Mouse (Mus musculus) B cell, adult 2 months (primary cell): ENCODE data around the gene Josd1.

Experiments used
- DNase-seq, 2 experiments: peaks; one replicate each; pipeline ENCODE4 v3.0.0; 2022

The Josd1 gene

DNA sequence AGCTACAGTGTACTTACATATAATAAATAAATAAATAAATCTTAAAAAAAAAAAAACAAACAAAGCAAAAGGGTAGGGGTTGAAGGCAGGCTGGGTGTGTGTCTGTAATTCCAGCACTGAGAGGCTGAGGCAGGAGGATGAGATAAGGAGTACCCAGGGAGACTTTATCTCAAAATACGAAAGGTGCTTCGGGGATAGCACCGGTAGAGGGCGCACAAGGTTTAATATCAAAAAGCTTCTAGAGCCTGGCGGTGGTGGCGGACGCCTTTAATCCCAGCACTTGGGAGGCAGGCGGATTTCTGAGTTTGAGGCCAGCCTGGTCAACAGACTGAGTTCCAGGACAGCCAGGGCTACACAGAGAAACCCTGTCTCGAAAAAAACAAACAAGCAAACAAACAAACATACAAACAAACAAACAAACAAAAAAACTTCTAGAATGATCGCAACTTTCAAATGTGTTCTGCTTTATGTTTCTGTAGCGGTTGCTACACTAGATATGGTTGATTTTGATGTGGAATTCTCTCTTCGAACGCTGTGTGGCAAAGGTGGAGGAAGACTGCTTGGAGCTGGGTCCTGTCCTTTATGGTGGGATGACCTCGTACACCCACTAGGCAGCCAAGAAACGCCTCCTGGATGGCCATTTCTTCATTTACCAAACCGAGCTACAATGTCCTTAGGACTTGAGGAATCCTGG lies 29.7 kb downstream of the Josd1 start:
- peak; percentile 89 to 92 for DNase-seq

DNA sequence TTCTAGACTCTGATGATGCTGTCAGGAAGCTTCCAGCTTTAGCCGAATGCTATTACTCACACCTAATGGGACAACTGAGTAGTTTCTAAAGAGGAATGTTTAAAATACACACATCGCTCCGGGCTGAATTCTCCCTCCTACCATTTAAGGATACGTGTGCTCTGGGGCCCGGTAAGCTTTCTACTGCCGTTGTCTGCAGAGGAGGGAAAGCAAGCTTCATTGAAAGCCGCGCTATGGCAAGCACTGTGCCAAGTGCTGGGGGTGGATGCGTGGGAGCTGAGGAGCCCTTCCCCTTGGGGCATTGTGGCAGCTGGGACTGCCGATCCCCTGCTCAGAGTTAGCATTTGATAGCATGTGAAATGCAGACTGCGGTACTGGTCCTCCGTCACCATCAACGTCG lies 31.3 kb downstream of the Josd1 start:
- no peak for DNase-seq

DNA sequence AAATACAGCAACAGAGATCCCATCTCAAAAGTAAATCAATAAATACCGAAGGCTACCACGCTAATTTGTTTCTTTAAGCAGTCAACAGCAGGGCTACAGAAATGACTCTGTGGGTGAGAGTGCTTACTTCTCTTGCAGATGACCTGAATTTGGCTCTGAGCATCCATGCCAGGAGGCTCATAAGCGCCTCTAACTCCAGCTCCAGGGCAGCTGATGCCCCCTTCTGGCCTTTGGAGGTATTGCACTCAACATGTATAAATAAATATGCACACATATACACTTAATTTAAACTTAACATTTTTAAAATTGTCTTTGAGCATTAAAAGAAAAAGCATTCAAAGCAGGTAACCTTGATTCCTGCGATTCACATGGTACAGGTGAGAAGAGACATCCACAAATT lies 36.2 kb downstream of the Josd1 start:
- DNase-seq: peak; percentile 56 to 57

DNA sequence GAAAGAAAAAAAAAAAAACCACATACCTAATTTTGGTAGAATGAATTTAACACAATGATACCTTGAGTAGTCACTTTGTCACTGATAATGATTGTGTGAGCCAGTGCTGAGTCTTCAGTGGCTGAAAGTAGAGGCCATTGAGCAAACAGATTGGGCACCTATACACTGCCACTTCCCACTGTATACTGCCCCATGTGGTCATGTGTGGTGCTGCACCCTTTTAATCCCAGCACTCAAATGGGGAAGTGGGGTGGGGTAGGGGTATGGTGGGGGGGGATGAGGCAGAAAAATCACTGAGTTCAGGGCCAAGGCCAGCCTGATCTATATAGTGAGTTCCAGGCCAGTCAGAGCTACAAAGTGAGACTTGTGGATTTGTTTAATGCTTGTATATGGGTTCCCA lies 37.1 kb downstream of the Josd1 start:
- DNase-seq: peak; percentile 82 to 86

DNA sequence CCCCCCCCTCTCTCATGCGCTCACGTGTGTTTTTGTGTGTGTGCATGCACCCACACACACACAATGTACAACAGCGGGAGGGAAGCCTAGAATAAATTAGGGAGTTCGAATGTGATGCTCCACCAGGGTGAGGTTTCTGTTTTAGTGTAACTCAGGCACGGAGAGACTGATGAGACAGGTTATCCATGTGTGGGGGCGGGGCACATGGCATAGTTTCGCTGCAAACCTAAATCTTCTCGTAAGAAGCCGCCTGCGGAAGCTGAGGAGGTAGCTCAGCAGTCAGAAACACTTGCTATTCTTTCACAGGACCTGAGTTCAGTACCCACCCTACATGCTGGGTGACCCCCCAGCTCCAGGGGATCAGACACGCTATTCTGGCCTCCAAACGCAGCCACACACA lies 39.6 kb downstream of the Josd1 start:
- no peak for DNase-seq

DNA sequence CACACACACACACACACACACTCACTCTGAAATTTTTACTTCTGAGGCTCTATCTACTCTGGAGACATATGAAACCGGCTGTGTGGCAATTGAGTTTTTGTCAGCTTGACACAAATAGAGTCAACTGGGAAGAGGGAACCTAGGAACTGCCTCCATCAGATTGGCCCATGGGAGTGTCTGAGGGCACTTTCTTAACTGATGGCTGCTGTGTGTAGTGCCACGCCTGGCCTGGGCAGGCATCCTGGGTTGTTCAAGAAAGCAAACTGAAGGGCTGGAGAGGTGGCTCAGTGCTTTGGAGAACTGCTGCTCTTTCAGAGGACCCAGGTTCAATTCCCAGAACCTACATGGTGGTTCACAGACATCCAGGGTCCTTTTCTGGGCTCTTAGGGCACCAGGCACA lies 42.2 kb downstream of the Josd1 start:
- no peak for DNase-seq

DNA sequence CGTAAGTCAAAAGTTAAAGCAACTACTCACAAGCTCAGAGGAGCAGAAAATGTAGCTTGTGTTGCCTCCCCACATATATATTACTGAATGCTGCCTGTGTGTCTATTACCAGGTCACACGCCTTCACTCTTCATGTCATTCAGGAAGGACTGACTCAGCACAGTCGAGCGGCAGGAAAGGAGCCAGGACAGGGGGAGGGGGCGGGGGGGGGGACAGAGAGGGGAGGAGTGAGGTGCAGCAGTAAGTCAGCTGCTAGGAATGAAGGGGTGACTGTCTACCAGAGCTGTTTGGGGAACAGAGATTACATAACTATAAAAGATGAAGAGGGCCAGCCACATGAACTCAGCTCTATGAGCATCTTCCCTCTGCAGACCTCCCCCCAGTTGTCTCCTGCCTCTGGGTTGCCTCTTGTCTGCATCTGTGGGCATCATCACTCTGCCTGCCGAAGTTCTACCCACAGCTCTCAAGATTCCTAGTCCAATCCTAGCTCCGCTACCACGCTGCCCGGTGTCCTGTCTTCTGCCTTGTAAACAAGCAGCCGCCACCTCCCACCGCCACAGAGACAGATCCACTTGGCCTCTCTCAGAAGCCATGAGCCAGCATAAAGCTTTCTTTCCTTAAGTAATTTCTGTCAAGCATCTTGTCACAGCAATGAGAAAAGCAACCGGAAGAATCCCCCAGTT lies 46.4 kb downstream of the Josd1 start:
- no peak for DNase-seq

DNA sequence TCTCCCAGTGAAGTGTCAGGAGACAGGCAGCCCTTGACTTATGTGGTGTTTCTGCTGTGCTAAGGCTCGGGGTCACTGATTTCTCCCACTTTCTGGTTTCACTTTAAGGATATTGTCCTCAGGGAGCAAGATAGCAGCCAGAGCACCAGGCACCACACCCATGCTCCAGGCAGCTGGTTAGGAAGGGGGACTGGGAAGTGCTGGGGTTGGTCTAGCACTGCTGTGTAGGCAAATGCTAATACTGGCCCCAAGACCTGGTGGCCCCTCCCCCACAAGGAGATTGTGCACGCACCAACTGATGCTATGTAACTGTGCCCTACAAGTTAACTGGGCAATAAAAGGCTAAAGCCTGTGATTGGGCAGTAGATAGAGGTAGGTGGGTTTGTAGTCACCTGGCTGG lies 57.2 kb downstream of the Josd1 start:
- DNase-seq: no peak
